Mouse (Mus musculus) midbrain, postnatal 0 days (tissue): ENCODE results near the gene Gch1. TPM values are rescaled to one million over a fixed set of nuclear protein-coding genes. Genes with fewer than 3 reads are reported as not detected.

Source experiments
- ATAC-seq: fragments of 200-750 bp; cut with Nextera tagmentation; 2 replicates; pipeline ENCODE4 v1.8.0; 2017; ENCODE audit warnings: moderate number of reproducible peaks, mild to moderate bottlenecking, moderate TSS enrichment, moderate library complexity; ENCODE audit not compliant: low FRiP score
- DNase-seq: peaks from one replicate; pipeline ENCODE4 v3.0.0-alpha.2; 2015; ENCODE audit warnings: low spot score
- H3K27ac ChIP-seq: fragments of 300-500 bp; sonication (generic); 2 replicates; pipeline ENCODE4 v1.5.1; 2014; ENCODE audit warnings: low read depth, mild to moderate bottlenecking, low read length, mixed read lengths
- H3K27me3 ChIP-seq: fragments of 300-500 bp; sonication (generic); 2 replicates; pipeline ENCODE4 v1.6.1; 2014; ENCODE audit warnings: low read length, control low read depth, mixed read lengths; ENCODE audit not compliant: insufficient read depth
- H3K36me3 ChIP-seq: fragments of 300-500 bp; sonication (generic); 2 replicates; pipeline ENCODE4 v1.6.1; 2014; ENCODE audit warnings: low read length, control low read depth, mixed read lengths; ENCODE audit not compliant: insufficient read depth
- H3K4me1 ChIP-seq: fragments of 300-500 bp; sonication (generic); 2 replicates; pipeline ENCODE4 v1.6.1; 2014; ENCODE audit warnings: mild to moderate bottlenecking, control low read depth, antibody characterized with exemption, low read length, mixed read lengths; ENCODE audit not compliant: insufficient read depth
- H3K4me2 ChIP-seq: fragments of 300-500 bp; sonication (generic); 2 replicates; pipeline ENCODE4 v1.6.1; 2014; ENCODE audit warnings: low read depth, mild to moderate bottlenecking, low read length, mixed read lengths; ENCODE audit not compliant: poor library complexity, severe bottlenecking
- H3K4me3 ChIP-seq: fragments of 300-500 bp; sonication (generic); 2 replicates; pipeline ENCODE4 v1.5.1; 2014; ENCODE audit warnings: low read depth, mild to moderate bottlenecking, low read length, moderate library complexity
- H3K9ac ChIP-seq: fragments of 300-500 bp; sonication (generic); replicated peaks from 2 replicates; pipeline ENCODE4 v1.6.1; 2014; ENCODE audit warnings: mild to moderate bottlenecking, low read length, moderate library complexity, mixed read lengths; ENCODE audit not compliant: poor library complexity, severe bottlenecking
- H3K9me3 ChIP-seq: fragments of 300-500 bp; sonication (generic); 2 replicates; pipeline ENCODE4 v1.6.1; 2016; ENCODE audit warnings: low read length, control low read depth
- CTCF ChIP-seq: IDR thresholded peaks from 2 replicates; pipeline ENCODE4 v1.5.1; 2016; ENCODE audit warnings: antibody characterized with exemption, mild to moderate bottlenecking
- WGBS: fragments of 180-500 bp; shearing (Covaris S2); extraction: QIAGEN DNeasy Blood & Tissue Kit; methylation state at CpG from one replicate; pipeline ENCODE4 v1.1.7; 2014; 5-methylcytosine and 5-hydroxymethylcytosine counted together
- polyA plus RNA-seq: library from polyadenylated mRNA; unstranded; fragments of >200 nt; fragmentation: Nextera tagmentation; extraction: Ambion mirVana; gene quantifications from 2 replicates; pipeline ENCODE4 v1.2.1, GENCODE M21; 2015
- total RNA-seq: library from RNA; depleted of rRNA; stranded (reverse); fragments of >200 nt; gene quantifications from 2 replicates; pipeline ENCODE4 v1.2.3, GENCODE M21; 2014

The Gch1 gene
- total and polyA plus RNA-seq, 2 experiments from 2014 or later = 5.3 to 8.8 TPM

DNA sequence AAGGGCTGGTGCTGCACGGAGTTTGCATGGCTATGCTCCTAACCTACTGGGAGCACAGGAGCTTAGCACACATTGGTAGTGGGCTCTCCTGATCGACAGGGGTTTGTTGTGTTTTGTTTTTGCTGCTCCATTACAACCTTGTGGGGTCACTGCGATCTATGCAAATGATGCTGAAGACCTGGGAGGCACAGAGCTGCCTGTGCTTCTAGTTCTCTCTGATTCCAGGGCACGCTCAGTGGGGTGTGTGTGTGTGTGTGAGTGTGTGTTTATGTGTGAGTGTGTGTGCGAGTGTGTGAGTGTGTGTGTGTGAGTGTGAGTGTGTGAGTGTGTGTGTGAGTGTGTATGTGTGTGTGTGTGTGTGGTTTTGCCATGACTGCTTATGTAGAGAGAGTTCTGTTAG is 14.1 kb downstream of the Gch1 start:
- Histone ChIP-seq H3K9ac (no peak overlapping the region), H3K27ac (no peak overlapping the region), H3K27me3 (no peaks in the 10 kb centered on the region), H3K4me2 (no peak overlapping the region), H3K9me3 (no peaks in the 10 kb centered on the region), H3K36me3 (no peaks in the 10 kb centered on the region), H3K4me1 (no peaks in the 10 kb centered on the region), H3K4me3 (no peak overlapping the region)
- no peak for TF ChIP-seq CTCF
- 85% methylated on average over 5 of the region's 5 CpGs for WGBS
- DNase-seq (no peak), ATAC-seq (no peak)

GRCm38 (mm10) chr14:47172073-47172472 is 17.1 kb downstream of the Gch1 start:
- Histone ChIP-seq H3K4me3 (no peak overlapping the region), H3K9ac (no peak overlapping the region), H3K36me3 (no peaks in the 10 kb centered on the region), H3K27ac (no peak overlapping the region), H3K4me2 (no peak overlapping the region), H3K27me3 (no peaks in the 10 kb centered on the region), H3K4me1 (no peaks in the 10 kb centered on the region), H3K9me3 (no peaks in the 10 kb centered on the region)
- 76% methylated on average over 5 of the region's 5 CpGs for WGBS
- no peak for DNase-seq
- no peak for TF ChIP-seq CTCF
- ATAC-seq = no peak

DNA sequence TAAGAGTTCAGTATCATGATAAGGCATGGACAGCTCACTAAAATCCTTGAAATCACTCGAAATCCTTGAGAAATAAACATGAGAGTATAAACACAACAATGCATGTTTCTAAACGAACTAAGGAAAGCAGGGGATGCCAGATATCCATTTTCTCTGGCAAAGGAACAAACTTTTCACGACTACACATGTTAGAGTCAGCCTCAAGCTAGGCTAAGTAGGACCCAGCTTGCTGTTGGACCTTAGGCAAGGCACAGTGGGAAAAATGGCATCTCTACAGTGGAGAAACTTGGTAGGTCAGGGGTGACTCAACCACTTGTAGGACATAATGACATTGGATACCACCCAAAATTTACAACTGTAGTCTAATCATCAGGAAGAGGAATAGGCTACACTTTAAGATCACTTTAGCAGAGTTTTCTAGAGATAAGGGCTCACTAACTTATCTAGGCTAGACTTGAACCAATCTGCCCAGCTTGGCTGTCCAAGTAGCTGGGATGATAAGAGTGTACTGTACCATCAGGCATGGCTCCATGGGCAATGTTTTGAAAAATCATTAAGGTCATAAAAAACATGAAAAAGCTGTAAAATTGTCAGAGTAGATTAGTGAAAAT is 18.6 kb downstream of the Gch1 start:
- 58% methylated on average over 3 of the region's 3 CpGs for WGBS
- DNase-seq (no peak), ATAC-seq (no peak)
- H3K4me1 ChIP-seq = no peaks in the 10 kb centered on the region
- TF ChIP-seq CTCF = no peak
- no peaks in the 10 kb centered on the region for H3K36me3 ChIP-seq
- H3K27ac ChIP-seq = no peak overlapping the region
- no peak overlapping the region for H3K4me2 ChIP-seq
- H3K4me3 ChIP-seq = no peak overlapping the region
- H3K9ac ChIP-seq = no peak overlapping the region
- no peaks in the 10 kb centered on the region for H3K27me3 ChIP-seq
- no peaks in the 10 kb centered on the region for H3K9me3 ChIP-seq

DNA sequence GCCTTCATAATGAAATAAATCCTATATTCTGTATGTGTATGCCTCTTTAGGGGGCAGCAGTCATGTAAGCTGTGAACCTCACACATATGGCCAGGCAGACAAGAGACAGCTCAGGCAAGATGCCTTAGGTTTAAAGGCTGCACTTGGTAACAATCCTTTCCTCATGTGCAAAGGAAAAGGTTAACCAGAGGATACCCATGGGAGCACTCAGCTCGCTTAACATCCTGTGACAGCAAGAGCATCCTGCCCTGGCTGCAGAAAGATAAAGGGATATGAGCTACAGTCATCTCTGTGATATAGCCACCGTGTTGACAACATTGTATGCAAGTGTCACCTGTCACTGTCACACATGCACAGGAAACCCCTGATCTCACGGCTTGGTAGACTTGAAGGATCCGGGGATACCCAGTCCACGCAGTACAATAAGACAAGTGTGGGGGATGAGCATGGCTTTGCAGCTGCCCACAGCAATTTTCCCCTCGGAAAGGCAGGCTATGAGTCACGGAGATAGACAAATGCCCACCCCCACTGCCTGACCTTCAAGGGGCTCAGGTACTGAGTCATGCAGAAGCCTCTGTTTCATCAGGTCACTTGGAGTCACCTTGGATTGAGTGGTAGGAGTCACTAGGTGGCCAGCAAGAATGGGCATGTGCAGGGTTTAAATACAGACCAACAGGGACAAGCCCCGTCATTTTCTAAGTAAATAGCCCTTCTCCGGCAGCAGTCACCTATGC is 19.4 kb downstream of the Gch1 start:
- DNase-seq (no peak), ATAC-seq (no peak)
- TF ChIP-seq CTCF = no peak
- no peak overlapping the region for H3K9ac ChIP-seq
- no peaks in the 10 kb centered on the region for H3K9me3 ChIP-seq
- no peaks in the 10 kb centered on the region for H3K4me1 ChIP-seq
- H3K36me3 ChIP-seq = no peaks in the 10 kb centered on the region
- H3K27ac ChIP-seq = no peak overlapping the region
- WGBS = 79% methylated on average over 9 of the region's 9 CpGs
- no peak overlapping the region for H3K4me3 ChIP-seq
- no peaks in the 10 kb centered on the region for H3K27me3 ChIP-seq
- no peak overlapping the region for H3K4me2 ChIP-seq

DNA sequence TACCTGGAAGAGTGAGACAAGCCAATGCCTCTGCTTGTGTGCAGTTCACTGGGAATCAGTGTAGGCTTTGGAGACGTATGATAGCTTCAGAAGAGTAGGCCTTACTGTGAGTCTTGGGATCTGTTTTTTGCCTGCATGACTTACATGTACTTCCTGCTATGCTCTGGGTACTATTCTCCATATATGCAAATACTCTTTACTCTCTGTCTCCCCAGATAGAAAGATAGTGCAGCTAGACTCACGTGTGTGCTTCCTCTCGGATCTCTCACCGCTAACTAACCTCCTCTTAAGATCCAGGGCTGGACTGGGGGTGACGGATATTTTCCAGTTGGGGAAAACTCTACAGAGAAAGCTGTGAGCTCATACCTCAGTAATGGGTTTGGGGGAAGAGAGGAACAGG is 23.5 kb downstream of the Gch1 start:
- no peaks in the 10 kb centered on the region for H3K9me3 ChIP-seq
- no peaks in the 10 kb centered on the region for H3K27me3 ChIP-seq
- ATAC-seq (no peak), DNase-seq (no peak)
- H3K4me2 ChIP-seq = no peak overlapping the region
- H3K4me1 ChIP-seq = no peaks in the 10 kb centered on the region
- H3K27ac ChIP-seq = no peak overlapping the region
- WGBS = 92% methylated on average over 5 of the region's 5 CpGs
- TF ChIP-seq CTCF = no peak
- H3K36me3 ChIP-seq = no peaks in the 10 kb centered on the region
- no peak overlapping the region for H3K9ac ChIP-seq
- H3K4me3 ChIP-seq = no peak overlapping the region

DNA sequence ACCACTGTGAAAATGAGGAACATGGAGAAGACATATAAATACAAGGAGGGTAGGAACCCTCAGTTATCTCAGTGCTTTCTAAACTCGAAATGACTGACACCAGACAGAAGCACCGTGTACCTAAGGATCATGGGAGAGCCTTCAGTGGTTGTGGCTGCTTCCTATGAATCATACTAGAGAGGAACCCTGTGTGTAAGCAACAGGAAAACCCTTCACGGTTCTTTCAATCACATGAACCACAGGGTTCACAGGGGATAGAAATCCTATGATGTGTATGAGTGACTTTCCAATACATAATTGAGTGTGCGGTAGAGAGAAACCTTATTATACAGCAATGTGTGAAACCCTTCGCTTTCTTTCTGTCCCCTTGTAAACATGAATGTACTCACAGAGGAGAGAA is 24.1 kb downstream of the Gch1 start:
- WGBS = 87% methylated on average over 5 of the region's 5 CpGs
- Histone ChIP-seq H3K27me3 (no peaks in the 10 kb centered on the region), H3K4me1 (no peaks in the 10 kb centered on the region), H3K4me2 (no peak overlapping the region), H3K27ac (no peak overlapping the region), H3K9ac (no peak overlapping the region), H3K9me3 (no peaks in the 10 kb centered on the region), H3K36me3 (no peaks in the 10 kb centered on the region), H3K4me3 (no peak overlapping the region)
- ATAC-seq (no peak), DNase-seq (no peak)
- no peak for TF ChIP-seq CTCF
